Mouse (Mus musculus) C2C12 (cell line): Measurements from ENCODE around the gene Mrpl35.

Experiments used
- CTCF ChIP-seq: IDR thresholded peaks from one replicate; pipeline ENCODE4 v1.5.1; 2011; ENCODE audit not compliant: control insufficient read depth, insufficient read depth, insufficient read length
- FOSL1 ChIP-seq: IDR thresholded peaks from one replicate; pipeline ENCODE4 v1.8.0; 2011; ENCODE audit warnings: mild to moderate bottlenecking, low read length; ENCODE audit not compliant: poor library complexity, insufficient read depth, severe bottlenecking
- MAX ChIP-seq: IDR thresholded peaks from one replicate; pipeline ENCODE4 v1.6.1; 2011; ENCODE audit warnings: mild to moderate bottlenecking, control low read depth
- MYOD1 ChIP-seq: IDR thresholded peaks from one replicate; pipeline ENCODE4 v1.6.1; 2011; ENCODE audit warnings: low read depth; ENCODE audit not compliant: control insufficient read depth, insufficient read length
- MYOG ChIP-seq: IDR thresholded peaks from one replicate; pipeline ENCODE4 v1.6.1; 2011; ENCODE audit not compliant: control insufficient read depth, insufficient read length; ENCODE audit errors: extremely low read depth
- USF1 ChIP-seq: IDR thresholded peaks from one replicate; pipeline ENCODE4 v1.6.1; 2011; ENCODE audit warnings: low read depth, mild to moderate bottlenecking, control low read depth, moderate library complexity

DNA sequence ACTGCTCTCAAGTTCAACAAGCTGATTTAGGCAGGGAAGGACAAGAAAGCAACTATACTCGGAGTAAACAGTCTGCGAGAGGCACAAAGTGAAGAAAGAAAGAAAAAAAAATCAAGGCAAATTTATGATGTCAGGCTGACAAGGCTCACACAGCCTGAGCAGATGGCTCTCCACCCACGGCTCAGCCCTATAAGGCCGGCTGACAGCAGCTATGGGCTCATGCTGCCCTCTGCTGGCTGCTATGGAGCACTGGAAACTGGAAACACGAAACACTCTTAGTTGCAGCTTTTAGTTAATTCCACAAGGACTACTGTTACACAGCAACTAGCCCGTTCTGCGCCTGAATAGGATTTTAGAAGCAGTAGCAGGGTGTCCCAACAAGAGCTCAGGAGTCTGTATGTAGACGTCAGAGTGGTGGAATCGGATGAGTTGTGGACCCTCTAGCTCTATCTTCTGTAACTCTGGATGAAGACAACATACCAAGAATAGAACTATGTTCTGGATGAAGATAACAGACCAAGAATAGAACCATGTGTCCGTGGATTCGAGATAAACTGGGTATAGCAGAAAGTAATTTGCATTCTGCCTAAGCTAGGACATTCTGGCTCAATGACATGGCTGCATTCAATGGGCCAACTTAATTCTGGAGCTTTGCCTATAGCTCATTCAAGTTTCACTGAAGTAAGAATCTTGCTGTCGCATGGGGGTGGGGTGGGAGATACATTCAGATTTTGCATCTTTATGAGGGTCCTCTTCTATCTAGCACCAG lies 22.5 kb downstream of the Mrpl35 start:
- TF ChIP-seq CTCF (peak; percentile 85), MAX (no peak), MYOG (no peak), USF1 (no peak), FOSL1 (no peak), MYOD1 (no peak)
